Mouse (Mus musculus) midbrain, embryonic 13.5 days (tissue): ENCODE data around the gene Sdhaf2. TPM values are rescaled to one million over a fixed set of nuclear protein-coding genes. Genes with fewer than 3 reads are reported as not detected.

ENCODE experiments used
- ATAC-seq: fragments of 200-750 bp; cut with Nextera tagmentation; 2 replicates; pipeline ENCODE4 v1.8.0; 2017; ENCODE audit warnings: mild to moderate bottlenecking, moderate TSS enrichment, moderate library complexity
- H3K27ac ChIP-seq: fragments of 300-500 bp; sonication (generic); 2 replicates; pipeline ENCODE4 v1.5.1; 2015; ENCODE audit warnings: inconsistent platforms, mild to moderate bottlenecking, moderate library complexity
- H3K27me3 ChIP-seq: fragments of 300-500 bp; sonication (generic); 2 replicates; pipeline ENCODE4 v1.6.1; 2015; ENCODE audit warnings: mild to moderate bottlenecking, inconsistent platforms
- H3K36me3 ChIP-seq: fragments of 300-500 bp; sonication (generic); 2 replicates; pipeline ENCODE4 v1.6.1; 2015; ENCODE audit warnings: mild to moderate bottlenecking, inconsistent platforms
- H3K4me1 ChIP-seq: fragments of 300-500 bp; sonication (generic); replicated peaks from 2 replicates; pipeline ENCODE4 v1.6.1; 2015; ENCODE audit warnings: inconsistent platforms
- H3K4me2 ChIP-seq: fragments of 300-500 bp; sonication (generic); replicated peaks from 2 replicates; pipeline ENCODE4 v1.6.1; 2015; ENCODE audit warnings: moderate library complexity, mild to moderate bottlenecking, inconsistent platforms
- H3K4me3 ChIP-seq: fragments of 300-500 bp; sonication (generic); replicated peaks from 2 replicates; pipeline ENCODE4 v1.5.1; 2015; ENCODE audit warnings: mild to moderate bottlenecking, inconsistent platforms
- H3K9ac ChIP-seq: fragments of 300-500 bp; sonication (generic); replicated peaks from 2 replicates; pipeline ENCODE4 v1.6.1; 2015; ENCODE audit warnings: mild to moderate bottlenecking, inconsistent platforms
- H3K9me3 ChIP-seq: fragments of 300-500 bp; sonication (generic); 2 replicates; pipeline ENCODE4 v1.6.1; 2016; ENCODE audit warnings: mild to moderate bottlenecking, inconsistent platforms
- WGBS: fragments of 180-500 bp; shearing (Covaris S2); methylation state at CpG from one replicate; pipeline ENCODE4 v1.1.7; 2015; 5-methylcytosine and 5-hydroxymethylcytosine counted together
- polyA plus RNA-seq: library from polyadenylated mRNA; unstranded; fragments of >200 nt; fragmentation: Nextera tagmentation; extraction: Ambion mirVana; gene quantifications from 2 replicates; pipeline ENCODE4 v1.2.1, GENCODE M21; 2015

Gene Sdhaf2
- polyA plus RNA-seq, 1 experiment from 2014 or later, result 63.3 TPM

DNA sequence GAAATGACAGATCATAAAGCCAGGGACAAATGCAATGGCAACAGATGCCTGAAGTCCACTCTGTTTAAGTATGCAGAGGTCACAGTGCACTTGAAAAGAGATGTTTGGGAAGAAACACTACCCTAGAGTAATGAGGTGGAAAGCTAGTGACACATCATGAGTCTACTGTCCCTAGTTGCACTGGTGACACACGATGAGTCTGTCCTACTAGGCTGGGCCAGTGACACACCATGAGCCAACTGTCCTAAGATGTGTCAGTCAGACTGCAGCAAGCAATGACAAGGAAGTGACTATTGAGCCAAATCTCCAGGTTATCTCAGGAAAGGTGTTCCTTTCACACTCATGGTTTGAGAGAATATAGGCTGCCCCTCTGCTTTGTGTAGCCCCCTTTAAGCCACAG lies 30.3 kb downstream of the Sdhaf2 start:
- H3K36me3 ChIP-seq, result peaks cover 11% of the 10 kb centered on the region
- ATAC-seq, result no peak
- no peaks in the 10 kb centered on the region for H3K9me3 ChIP-seq
- no peak overlapping the region for H3K4me3 ChIP-seq
- H3K4me1 ChIP-seq, result peaks cover 20% of the 10 kb centered on the region
- H3K27me3 ChIP-seq, result no peaks in the 10 kb centered on the region
- WGBS, result 90% methylated on average over 1 of the region's 1 CpGs
- H3K9ac ChIP-seq, result no peak overlapping the region
- no peak overlapping the region for H3K4me2 ChIP-seq
- H3K27ac ChIP-seq, result no peak overlapping the region

DNA sequence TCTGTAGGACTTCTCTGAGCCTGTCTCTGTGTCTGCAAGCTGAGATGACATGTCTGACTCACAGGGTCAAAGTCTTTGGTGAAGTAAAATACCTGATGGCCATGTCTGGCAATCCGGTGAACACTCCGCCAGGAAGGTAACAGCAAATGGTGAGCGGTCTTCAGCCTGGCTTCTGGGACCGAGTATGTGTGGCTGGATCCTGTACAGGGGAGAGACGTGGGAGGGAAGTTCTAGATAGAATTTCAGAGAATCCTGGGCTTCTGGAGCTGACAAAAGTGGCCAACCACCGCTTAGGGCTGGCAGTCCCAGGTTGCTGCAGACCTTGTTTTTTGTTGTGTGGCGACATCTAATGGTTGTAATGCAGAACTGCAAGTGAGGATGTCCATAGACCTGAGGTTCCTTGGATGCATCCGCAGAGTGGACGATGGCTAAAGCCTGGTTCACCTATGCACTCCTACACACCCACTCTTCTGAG lies 39.6 kb downstream of the Sdhaf2 start:
- Histone ChIP-seq H3K36me3 (no peaks in the 10 kb centered on the region), H3K9me3 (no peaks in the 10 kb centered on the region), H3K9ac (no peak overlapping the region), H3K4me1 (peaks cover 16% of the 10 kb centered on the region), H3K27ac (no peak overlapping the region), H3K4me3 (no peak overlapping the region), H3K27me3 (peaks cover 11% of the 10 kb centered on the region), H3K4me2 (no peak overlapping the region)
- WGBS, result 23% methylated on average over 9 of the region's 9 CpGs
- peak; percentile 82 for ATAC-seq

DNA sequence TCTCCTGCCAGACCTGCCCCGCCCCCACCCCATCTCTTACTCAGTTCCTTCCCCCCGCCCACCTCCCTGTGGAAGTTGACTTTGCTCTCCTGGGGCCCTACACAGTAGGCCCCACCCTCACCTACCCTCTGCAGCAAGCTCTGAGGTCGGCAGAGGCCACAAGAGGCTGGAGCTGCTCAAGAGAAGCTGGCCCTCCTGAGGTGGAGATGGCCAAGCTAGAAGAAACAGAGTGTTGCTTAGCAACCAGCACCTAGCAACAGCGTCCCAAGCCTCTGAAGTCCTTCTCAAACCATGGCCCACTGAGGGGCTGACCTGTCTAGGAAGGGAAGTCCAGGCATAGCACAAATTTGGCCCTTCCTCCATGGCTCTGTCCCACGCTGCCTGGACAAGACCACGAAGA lies 43.2 kb downstream of the Sdhaf2 start, which contains the start of gene Ppp1r32:
Gene Ppp1r32, minus strand, starts transcription at position 226 of the 400 bp plus-strand sequence.
- no peak within 1 kb of the TSS for H3K4me3 ChIP-seq
- ATAC-seq, result peak; percentile 78

DNA sequence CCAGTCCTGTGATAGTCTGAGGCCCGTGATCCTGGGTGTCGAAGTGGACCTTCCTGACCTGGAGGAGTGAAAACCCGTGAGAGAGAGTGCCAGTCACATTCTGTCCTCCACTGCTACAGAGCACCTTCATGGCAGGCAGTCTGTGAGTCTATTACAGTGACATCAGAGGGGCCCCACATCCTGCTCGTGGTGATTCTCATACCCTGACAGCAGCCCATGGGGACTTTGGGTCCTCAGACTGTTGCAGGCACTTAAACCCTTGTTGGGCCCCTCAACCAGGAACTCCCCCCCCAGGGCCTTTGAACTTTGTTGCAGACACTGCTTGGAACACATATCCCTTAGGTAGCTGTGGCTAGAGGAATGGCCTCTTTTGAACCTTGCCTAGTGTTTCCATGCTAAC lies 46.4 kb downstream of the Sdhaf2 start:
- 74% methylated on average over 4 of the region's 4 CpGs for WGBS
- no peak overlapping the region for H3K27ac ChIP-seq
- H3K36me3 ChIP-seq, result no peaks in the 10 kb centered on the region
- no peak overlapping the region for H3K4me3 ChIP-seq
- ATAC-seq, result no peak
- H3K4me2 ChIP-seq, result no peak overlapping the region
- H3K9ac ChIP-seq, result no peak overlapping the region
- 0 out of 2 replicates have a peak, but pooled peaks cover 2% of the 10 kb centered on the region for H3K27me3 ChIP-seq
- no peaks in the 10 kb centered on the region for H3K9me3 ChIP-seq
- H3K4me1 ChIP-seq, result peaks cover 16% of the 10 kb centered on the region

More for the DNA sequence above, 43.2 kb downstream of the Sdhaf2 start, which contains the start of gene Ppp1r32:
- WGBS, result 19% methylated on average over 6 of the region's 6 CpGs
- Histone ChIP-seq H3K9me3 (no peaks in the 10 kb centered on the region), H3K27me3 (peaks cover 11% of the 10 kb centered on the region), H3K4me2 (peak within 1 kb of the TSS; percentile 2; the same call in 1 of the 2 replicates), H3K36me3 (no peaks in the 10 kb centered on the region), H3K4me1 (peaks cover 16% of the 10 kb centered on the region), H3K27ac (no peak within 1 kb of the TSS), H3K9ac (no peak within 1 kb of the TSS)

DNA sequence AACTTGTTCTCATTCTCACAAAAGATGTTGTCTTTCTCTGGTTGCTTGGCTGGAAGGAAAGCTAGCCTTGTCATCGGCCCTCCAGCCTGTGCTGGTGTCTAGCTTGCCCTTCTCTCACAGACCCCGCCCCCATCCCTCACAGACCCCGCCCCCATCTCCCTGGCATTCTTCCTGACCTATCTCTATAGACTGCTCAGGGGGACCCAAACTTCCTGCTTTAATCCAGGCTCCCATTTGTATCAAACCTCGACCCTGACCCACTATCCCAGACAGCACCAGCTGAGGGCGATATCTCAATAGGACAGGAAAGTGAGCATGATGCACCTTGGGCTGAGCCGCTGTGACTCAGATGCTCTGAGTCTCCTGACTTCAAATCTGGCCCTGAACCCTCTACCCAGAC lies 52.2 kb downstream of the Sdhaf2 start:
- Histone ChIP-seq H3K9me3 (no peaks in the 10 kb centered on the region), H3K9ac (no peak overlapping the region), H3K4me2 (no peak overlapping the region), H3K27me3 (no peaks in the 10 kb centered on the region), H3K27ac (no peak overlapping the region), H3K36me3 (no peaks in the 10 kb centered on the region), H3K4me3 (no peak overlapping the region), H3K4me1 (0 out of 2 replicates have a peak, but pooled peaks cover 4% of the 10 kb centered on the region)
- ATAC-seq, result peak; percentile 69; the same call in 1 of the 2 replicates
- WGBS, result 18% methylated on average over 6 of the region's 6 CpGs

DNA sequence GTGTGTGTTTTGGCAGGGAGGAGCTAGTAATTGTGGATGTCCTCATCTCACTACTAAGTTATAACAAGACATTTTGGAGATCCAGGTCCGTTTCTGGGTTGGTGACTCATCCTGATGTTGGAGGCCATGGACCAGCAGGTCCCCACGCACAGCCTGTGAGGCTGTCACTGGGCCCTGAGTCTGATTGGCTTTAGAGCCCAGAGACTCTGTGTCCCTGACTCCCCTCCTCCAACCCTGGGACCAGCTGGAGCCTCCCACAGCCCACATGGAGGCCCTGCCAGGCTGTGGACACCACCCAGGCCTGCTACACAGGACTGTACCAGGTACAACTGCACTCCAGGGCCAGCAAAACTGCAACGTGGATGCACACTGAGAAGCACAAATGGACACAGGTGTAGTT lies 53.0 kb downstream of the Sdhaf2 start:
- Histone ChIP-seq H3K27ac (no peak overlapping the region), H3K27me3 (no peaks in the 10 kb centered on the region), H3K4me2 (no peak overlapping the region), H3K9me3 (no peaks in the 10 kb centered on the region), H3K4me3 (no peak overlapping the region), H3K9ac (no peak overlapping the region), H3K4me1 (0 out of 2 replicates have a peak, but pooled peaks cover 4% of the 10 kb centered on the region), H3K36me3 (no peaks in the 10 kb centered on the region)
- ATAC-seq, result no peak
- WGBS, result 73% methylated on average over 3 of the region's 3 CpGs

DNA sequence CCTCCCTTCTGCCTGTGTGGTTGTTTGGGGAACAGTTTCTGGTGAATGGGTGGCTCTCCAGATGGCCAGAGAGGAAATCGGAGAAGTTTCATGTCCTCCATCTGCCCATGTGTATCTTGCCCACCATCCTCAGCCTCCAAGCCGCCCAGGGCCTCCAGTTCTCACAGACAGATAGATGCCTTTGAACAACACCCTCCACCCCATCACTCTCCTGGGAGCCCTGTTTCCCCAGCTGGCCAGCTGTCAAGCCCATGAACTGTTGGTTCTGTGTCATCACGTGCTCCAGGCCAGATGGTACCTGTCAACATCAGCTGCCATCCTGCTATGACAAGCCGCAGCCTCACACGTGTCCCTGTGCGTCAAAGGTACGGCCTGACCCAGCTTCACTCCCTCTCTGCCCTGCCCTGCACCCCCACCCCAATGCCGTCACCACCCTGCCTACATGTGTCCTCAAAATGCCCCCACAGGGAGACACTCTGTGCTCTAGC lies 56.7 kb downstream of the Sdhaf2 start:
- Histone ChIP-seq H3K9ac (no peak overlapping the region), H3K9me3 (no peaks in the 10 kb centered on the region), H3K4me1 (peaks cover 7% of the 10 kb centered on the region), H3K4me2 (no peak overlapping the region), H3K4me3 (no peak overlapping the region), H3K27me3 (no peaks in the 10 kb centered on the region), H3K27ac (no peak overlapping the region), H3K36me3 (no peaks in the 10 kb centered on the region)
- 66% methylated on average over 8 of the region's 8 CpGs for WGBS
- ATAC-seq, result 0 out of 2 replicates have a peak, but pooled peaks have one; percentile 27

DNA sequence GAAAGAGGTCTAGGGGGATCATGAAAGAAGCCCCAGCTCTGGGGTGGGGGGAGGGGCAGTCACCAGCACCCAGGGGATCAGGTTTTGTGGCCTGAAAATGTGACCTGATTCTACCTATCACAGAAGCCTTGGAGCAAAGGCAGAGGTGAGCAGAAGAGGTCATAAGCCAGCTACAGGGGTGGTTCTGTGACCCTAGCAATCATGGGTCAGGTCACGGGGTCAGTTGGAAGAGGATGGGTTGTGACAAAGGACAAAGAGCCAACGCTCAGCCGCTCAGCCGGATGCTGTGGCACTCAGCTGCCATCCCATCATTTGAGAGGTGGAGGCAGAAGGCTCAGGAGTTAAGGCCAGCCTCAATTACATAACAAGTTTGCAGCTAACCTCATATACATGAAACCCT lies 61.5 kb downstream of the Sdhaf2 start:
- peaks cover 31% of the 10 kb centered on the region for H3K27me3 ChIP-seq
- peaks cover 19% of the 10 kb centered on the region for H3K4me1 ChIP-seq
- no peak overlapping the region; the same call in 1 of the 2 replicates for H3K9ac ChIP-seq
- H3K4me2 ChIP-seq, result no peak overlapping the region
- ATAC-seq, result no peak
- H3K36me3 ChIP-seq, result no peaks in the 10 kb centered on the region
- WGBS, result 12% methylated on average over 4 of the region's 4 CpGs
- no peak overlapping the region for H3K4me3 ChIP-seq
- no peaks in the 10 kb centered on the region for H3K9me3 ChIP-seq
- H3K27ac ChIP-seq, result no peak overlapping the region

DNA sequence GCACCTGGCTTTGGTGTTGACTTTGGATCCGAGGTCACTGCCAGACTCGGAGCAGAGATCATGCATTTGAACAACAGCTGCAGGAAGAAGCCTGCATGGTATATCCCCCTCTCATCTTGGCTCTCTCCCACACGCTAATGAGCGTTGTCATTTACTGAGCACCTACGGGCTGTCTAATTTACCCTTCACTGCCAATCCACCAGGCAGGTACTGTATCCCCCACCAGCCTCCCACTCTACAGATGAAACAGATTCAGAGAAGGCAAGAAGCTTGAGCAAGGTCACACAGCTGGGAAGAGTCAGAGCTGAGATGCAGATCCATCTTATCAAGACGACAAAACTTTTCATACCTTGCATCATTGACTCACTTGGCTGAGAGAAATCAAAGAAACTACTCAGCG lies 64.4 kb downstream of the Sdhaf2 start:
- Histone ChIP-seq H3K27me3 (peaks cover 53% of the 10 kb centered on the region), H3K4me3 (no peak overlapping the region), H3K4me1 (peaks cover 35% of the 10 kb centered on the region), H3K4me2 (no peak overlapping the region), H3K9ac (no peak overlapping the region), H3K9me3 (no peaks in the 10 kb centered on the region), H3K27ac (no peak overlapping the region), H3K36me3 (no peaks in the 10 kb centered on the region)
- 51% methylated on average over 7 of the region's 7 CpGs for WGBS
- no peak for ATAC-seq

DNA sequence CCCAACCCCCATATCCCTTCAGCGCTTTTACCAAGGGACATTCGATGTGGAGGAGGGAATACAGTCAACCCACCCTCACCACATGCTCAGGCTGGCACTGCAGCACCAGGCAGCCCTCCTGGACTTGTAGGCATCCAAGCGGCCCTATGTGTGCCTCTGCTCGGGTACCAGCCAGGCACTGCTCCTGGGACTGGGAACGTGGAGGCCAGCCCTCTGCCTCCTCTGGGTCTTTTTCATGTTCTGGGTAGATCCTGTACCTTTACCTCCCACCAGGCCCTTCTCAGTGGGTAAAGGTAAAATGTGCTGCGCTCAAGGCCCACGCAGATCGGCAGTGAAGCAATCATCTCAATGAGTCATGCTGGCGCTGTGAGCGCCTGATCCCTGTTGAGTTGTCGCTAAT lies 66.0 kb downstream of the Sdhaf2 start:
- Histone ChIP-seq H3K9ac (no peak overlapping the region), H3K4me2 (no peak overlapping the region), H3K4me1 (peaks cover 48% of the 10 kb centered on the region), H3K27ac (no peak overlapping the region), H3K36me3 (no peaks in the 10 kb centered on the region), H3K4me3 (no peak overlapping the region), H3K9me3 (no peaks in the 10 kb centered on the region), H3K27me3 (peaks cover 70% of the 10 kb centered on the region)
- ATAC-seq, result no peak
- WGBS, result 43% methylated on average over 11 of the region's 11 CpGs

DNA sequence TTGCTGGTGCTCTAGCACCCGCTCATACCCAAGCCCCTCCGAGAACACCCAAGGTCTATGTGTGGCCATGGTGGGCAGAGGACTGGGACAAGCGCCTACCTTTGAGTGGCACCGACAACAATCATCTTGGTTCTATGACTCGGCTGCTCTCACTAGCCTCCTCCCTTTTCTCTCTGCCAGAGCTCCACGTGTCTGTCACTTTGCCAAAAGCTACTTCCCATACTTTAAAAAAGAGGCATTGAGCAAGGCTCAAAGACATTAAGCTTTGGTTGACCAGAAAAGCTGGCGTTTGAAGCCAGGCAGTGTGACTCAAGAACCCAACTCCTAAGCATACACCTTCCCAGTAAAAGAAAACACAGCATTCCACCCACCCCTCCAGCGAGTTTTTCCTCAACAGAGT lies 67.8 kb downstream of the Sdhaf2 start:
- Histone ChIP-seq H3K27me3 (peaks cover 81% of the 10 kb centered on the region), H3K9me3 (no peaks in the 10 kb centered on the region), H3K4me2 (peak overlapping the region; percentile 83), H3K36me3 (no peaks in the 10 kb centered on the region), H3K9ac (no peak overlapping the region), H3K4me1 (peaks cover 44% of the 10 kb centered on the region), H3K27ac (no peak overlapping the region), H3K4me3 (peak overlapping the region; percentile 49; the same call in 1 of the 2 replicates)
- ATAC-seq, result peak; percentile 32
- WGBS, result 21% methylated on average over 8 of the region's 8 CpGs

DNA sequence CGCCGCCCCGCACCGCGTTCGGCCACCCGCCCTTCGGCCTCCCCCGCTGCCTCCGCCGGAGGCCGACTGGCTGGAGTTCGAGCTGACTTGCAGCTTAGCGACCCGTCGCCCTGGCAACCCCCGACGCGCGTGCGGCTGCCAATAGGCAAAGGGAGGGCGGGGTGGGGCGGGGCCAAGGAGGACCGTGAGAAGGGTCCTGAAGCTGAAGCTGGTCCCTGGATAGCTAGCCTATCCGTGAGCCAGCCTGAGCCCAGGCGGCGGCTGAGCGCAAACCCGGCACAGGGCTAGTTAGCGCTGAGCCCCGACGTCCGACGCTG lies 68.5 kb downstream of the Sdhaf2 start:
- Histone ChIP-seq H3K9ac (peak overlapping the region; percentile 63; the same call in 1 of the 2 replicates), H3K4me2 (peak overlapping the region; percentile 83), H3K4me1 (peaks cover 44% of the 10 kb centered on the region), H3K4me3 (peak overlapping the region; percentile 49), H3K27ac (no peak overlapping the region), H3K9me3 (no peaks in the 10 kb centered on the region), H3K27me3 (peaks cover 83% of the 10 kb centered on the region), H3K36me3 (no peaks in the 10 kb centered on the region)
- ATAC-seq, result peak; percentile 93
- under 1% methylated on average over 34 of the region's 34 CpGs for WGBS
